Mouse (Mus musculus) frontal cortex, adult 2 months (tissue): ENCODE measurements at regions not wholly inside any gene's neighbourhood (a gene's known extent, or its start where the extent isn't known, plus 50 kb on each side); places are given as distances from the start of the nearest gene placed in this dataset.

ENCODE experiments used
- DNase-seq, 2 experiments: peaks; one replicate each; pipeline ENCODE4 v3.0.0; 2022; ENCODE audit warnings: low spot score in 1 of 2; ENCODE audit errors: extremely low spot score in 1 of 2

DNA sequence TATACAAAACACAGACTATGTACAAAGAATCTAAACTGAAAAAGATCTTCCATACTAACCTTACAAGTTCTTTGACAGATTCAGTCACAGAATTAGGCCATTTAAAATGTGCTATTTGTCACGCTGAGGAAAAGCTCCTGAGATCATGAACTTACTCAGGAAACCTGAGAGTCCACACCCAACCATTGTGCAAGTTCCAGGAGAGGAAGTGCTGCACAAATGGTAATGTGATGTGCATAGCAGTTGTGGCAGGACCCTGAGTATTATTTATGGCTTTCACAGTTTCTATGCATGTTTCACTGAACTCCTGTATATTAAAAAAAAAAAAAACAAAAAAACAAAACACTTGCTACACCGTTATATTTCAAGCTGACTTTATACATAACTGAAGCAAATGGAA is 200.2 kb downstream of the Rassf9 start:
- DNase-seq: no peak

DNA sequence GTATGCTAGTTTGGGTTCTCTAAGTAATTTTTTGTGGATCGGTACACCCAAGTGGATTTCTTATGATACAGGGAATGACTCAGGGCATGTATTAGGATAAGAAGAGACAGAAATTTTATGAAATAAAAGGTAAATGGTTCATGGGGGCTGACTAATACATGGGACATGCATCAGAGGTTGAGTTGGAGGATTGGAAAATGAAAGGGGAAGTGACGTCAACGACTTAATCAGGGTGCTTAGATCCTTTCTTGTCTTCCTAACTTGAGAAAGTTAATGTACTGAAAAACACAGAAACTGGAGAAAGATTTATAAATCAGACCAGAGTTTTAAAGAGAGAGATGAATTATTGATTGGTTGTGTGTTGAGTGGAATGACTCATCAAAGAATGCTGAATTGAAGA is 193.8 kb downstream of the Rassf9 start:
- DNase-seq: no peak

DNA sequence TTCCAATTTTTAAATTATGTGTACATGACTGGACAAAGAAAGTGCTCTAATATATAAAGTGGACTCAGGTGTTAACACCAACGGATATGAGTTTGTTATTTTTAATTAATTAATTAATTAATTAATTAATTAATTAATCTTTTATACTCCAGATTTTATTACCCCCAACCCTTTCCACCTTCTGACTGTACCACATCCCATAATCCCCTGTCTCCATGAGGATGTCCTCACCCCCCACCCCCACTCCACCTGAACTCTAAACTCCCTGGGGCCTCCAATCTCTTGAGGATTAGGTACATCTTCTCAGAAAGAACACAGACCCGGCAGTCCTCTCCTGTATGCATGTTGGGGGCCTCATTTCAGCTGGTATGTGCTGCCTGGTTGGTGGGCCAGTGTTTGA is 182.8 kb downstream of the Rassf9 start:
- DNase-seq: no peak

DNA sequence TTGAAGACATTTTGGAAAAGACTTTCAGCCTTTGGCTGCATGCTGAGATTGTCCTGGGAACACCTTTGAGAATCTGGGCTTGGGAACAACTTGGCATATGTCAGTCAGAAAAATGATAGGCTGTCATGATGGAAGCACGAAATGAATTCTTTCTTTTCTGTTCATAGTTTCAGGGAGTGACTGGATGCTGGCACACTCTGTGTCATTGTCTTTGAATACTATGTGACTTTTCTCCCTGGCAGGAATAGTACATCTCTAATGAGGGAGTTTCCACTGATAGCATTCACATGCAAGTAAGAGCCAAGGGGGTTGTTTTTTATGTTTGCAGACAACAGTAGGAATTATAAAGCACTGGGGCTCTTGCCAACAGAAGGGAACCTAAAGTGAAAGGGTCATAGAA is 177.9 kb downstream of the Rassf9 start:
- DNase-seq: no peak

DNA sequence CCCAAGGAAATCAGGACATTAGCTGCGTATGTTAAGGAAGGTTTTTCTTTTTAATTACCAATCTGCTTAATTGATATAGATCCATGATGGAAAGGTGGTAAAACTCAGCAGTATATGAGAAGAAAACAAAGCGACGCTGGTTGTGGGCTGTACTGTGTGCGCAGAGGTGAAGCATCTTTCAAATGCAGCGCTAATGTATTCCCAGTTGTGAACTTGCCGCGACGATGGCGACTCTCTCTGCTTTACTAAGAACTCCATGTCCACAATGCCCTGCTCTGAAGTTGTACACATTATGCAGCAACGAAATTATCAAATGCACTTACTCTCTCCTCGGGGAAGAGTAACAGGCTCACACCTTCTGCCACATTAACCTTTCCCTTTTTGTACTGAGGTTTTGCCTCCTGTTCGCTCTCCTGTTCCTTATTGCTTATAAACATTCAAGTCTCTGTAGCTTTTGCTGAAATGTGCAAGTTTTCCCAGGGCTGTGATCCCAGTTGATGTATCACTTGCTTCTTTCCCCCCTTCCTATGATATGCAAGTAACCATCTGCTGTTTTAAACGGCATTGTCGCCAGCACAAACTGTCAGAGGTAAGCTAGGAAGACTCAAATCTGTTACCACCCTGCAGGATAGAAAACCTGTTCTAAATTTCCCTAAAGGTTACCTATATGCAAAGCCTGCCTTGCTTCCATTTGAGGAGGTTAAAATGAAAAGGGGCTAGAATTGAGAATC is 174.8 kb downstream of the Rassf9 start:
- no peak for DNase-seq

DNA sequence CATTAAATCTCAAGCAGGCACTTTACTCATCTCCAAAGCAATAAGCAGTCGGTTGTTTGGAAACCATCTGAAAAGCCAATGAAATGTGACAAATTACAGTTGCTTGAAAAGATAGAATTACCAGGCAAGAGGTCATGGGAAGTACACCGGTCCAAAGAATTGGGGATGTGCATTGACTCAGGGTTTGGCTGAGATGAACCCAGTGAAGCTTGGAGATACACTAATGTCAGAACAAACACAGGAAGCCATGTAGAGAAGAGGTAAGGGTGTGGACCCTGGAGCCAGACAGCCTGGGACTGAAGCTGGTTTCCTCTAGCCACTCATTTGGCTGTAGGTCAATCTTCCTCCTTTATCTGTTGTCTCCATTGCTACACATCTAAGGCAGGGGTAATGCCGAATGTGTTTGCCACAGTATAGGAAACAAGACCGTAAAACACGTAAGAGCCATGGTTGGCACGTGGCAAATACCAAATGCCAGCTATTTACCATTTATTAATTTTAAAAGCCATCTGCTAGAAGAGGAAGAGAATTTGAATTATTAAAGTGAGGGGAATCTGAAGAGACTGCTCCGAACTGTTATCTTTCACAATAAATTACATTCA is 173.9 kb downstream of the Rassf9 start:
- DNase-seq: no peak

DNA sequence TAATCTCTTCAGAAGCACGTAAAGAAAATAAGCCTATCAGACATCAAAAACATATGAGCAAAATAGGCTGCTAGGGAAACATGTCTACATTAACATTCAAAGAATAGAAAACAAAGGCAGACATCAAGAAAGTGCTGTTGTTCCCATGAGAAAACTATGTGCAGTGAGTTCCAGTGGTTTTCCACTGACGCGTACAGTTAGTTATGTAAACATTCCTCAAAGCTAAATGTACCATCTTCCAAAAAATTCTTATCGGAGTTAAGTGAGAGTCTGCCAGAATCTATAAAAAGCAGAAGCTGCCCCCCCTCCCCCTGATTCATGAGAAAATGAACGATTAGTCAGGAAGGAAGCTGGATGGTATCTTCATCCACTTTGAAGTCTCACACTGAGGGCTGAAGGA is 155.3 kb downstream of the Rassf9 start:
- DNase-seq: no peak

DNA sequence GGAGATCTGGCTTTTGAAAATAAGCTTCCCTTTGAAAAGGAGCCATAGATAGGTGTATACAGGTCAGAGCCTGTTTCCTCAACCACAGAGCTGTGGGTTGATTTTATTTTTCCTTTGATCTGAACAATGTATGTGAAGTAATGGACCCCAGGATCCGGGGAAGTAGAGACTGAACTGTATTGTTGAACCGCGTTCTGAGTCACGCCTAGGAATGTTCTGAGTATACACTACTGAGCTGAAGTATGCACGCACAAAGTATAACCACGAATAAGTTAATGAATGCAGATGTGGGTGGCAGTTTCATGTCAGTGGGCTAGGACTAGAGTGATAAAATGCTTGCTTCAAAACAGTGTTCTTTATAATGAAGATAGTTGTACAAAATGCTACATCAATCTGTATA is 147.7 kb downstream of the Rassf9 start:
- no peak for DNase-seq

DNA sequence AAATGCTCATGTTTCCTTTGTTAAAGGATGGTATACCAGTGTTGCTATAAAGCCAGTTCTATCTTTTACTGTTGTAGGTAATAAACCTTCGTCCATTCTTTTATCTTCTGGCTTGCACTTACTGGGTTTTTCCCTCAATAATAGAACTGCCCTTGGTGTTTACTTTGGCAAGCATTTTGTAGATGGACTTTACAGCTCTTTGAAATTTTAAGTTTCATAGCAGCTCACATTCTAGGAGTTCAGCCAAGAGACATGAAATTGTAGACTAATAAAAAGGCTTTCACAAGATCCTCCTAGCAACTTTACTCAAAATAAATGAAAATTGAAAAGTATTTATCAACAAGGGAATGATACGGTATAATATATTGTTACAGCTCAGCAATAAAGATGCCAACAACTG is 124.5 kb downstream of the Rassf9 start:
- DNase-seq: no peak

DNA sequence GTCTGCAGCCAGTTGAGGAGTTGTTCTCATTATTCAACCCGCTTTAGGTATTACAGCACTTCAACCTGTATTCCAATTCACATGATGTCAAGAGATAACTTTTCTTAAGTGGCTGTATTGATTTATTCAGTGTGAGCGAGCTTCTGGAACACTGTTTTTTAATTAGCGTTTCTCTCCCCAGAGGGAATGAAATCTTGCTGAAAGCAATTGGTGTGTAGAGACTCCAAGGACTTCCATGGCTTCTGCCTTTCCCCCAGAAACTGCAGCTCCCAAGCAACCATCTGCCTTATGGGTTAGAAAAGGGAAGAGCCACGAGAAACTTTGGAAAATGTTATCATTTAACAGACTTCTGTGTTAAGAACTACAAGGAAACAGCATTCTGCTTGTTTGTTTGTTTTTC is 121.4 kb downstream of the Rassf9 start:
- no peak for DNase-seq

DNA sequence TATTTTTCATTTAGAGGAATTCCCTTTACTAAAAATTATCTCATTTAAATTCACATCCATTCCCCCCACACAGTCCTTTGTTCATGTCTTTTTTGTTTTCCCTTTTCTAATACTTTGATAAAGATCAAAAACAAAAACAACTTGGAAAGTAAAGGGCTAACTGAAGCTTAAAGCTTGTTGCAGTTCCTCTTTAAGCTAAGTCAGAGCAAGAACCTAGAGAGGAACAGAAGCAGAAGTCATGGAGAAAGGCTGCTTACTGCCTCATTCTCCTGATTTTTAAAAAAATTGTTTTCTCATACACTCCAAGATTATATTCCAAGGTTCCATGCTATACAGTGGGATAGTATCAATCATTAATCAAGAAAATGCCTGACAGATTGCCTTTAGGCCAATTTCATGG is 116.6 kb downstream of the Rassf9 start:
- DNase-seq: no peak

DNA sequence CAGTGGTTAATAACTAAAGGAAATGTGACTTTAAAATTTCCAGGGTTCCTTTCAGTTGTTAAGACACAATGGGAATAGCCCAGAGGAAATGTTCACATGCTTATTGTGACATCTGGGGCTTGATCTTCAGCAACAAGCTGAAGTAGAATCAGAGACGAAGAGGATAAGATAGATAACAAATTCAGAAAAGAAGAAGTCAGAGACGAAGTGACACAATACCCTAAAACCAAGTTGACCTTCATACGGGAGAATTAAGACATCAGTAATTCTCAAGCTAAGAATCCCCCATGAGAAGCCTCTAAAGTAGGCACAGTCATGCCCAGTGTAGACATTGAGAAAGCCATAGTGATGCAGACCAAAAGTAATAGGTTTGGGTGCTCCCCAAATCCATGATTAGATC is 111.9 kb downstream of the Rassf9 start:
- no peak for DNase-seq

DNA sequence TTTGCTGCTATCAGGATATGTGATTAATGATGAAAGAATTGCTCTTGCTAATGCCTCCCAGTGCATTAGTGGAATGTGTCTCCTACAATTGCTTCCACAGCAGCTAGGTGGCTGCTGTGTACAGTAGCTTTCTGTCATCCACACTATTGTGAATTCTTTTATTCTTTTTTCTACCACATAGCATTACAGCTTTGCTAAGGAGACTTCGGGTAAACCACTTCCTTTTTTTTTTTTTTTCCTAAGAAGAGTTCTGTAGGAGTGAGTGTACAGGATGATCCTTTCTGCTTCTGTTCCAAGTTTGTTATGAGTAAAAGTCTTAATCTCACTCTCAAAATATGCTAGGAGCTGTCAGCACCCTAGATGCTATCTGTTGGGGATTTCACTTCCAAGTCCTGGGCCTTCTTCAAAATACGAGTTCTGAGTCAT is 110.6 kb downstream of the Rassf9 start:
- peak in 1 of 2 experiments; percentile 11 for DNase-seq

DNA sequence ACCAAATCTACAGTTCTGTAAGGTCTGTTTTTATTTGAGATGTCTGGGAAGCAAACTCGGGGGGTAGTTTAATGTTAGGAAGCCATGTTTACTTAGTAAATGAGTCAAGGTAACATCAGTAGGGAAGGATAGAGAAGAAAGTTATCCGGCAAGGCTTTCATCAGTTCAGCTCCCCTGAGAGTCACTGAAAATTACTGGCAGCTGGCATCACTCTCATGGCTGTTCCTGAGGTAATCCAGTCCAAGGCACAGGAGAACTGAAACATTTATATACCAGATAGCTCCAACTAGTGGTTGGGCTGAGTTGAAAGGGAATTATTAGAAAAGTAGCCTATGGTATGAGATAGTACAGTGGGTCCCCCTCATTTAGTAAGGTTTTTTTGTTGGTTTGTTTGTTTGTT is 106.7 kb downstream of the Rassf9 start:
- DNase-seq: no peak

DNA sequence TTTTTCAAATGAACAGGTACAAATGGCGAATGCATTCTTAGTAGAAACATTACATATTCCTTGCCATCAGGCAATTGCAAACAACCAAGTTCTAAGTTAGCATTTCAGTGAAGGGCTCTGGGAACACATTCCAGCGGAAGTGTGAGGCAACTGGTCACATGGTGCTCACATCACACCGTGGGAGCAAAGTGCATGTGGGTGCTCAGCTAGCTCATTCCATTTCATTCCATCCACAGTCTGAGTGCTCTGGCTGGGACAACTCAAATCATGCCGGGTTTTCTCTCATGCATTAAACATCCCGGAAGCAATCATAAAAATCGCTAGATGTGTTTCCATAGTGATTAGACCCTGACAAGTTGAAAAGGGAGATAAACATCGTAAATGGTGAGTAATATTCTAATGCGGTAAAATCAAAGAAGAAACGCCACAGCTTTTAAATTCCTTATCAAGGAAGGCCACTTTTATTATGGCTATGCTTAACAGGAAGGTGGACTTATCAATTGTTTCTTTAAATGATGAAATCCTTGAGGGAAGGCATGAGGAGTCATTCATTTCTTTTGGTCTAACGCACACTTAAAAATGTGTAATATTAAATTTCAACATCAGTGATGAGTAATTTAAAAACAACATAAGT is 104.1 kb downstream of the Rassf9 start:
- no peak for DNase-seq
